8 mouse cellular contexts compared by ENCODE assay signal in the genomic region with DNA sequence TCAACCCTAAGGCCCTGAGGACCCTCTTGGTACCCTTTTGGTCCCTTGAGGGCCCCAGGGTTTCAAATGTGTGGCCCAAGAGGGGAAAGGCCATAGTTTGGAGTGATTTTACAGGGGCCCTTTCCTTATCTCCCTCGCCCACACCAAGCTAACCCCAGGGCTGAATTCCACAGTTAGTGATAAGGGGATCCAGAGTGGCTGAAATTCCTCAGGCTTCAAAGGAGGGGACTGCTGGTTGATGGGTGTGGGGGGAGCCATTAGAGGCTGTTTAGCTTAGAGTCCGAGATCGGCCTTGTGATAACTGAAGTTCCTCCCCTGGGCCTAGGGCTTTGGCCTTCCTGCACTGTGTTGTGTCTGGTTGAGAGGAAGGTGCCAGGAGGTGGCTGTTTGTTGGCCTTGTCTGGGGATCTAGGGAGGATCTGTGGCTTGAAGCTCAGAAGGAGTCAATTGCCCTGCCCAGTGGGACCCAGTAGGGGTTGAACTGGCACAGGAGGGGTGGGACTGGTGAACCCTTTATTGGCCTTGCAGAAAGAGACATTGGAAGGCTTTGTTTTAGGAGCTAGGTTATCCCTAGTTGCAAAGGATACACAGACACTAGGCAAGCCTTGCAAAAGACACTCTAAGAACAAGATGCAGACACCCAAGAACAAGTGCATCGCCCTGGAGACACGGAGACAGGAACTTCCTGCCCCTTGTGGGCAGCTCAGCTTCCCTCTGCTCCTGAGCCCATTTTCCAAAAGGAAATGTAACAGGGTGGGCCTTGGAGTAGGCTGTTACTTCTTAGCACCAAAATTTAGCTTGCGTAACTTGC. TPM values are rescaled to one million over a fixed set of nuclear protein-coding genes. Genes with fewer than 3 reads are reported as not detected.
DNase-seq lines count a peak whose midpoint lies in the region; ATAC-seq and TF ChIP-seq lines count a peak whose summit lies in the region.

No protein-coding gene starts in this region.

- no peaks in the 10 kb centered on the region for H3K9me3 ChIP-seq in ES-E14 (ENCODE audit: control insufficient read depth, insufficient read depth, low read depth, low read length)
- H3K9me3 ChIP-seq in embryonic facial prominence, embryonic 15.5 days (replicated peaks), result no peaks in the 10 kb centered on the region
- H3K9me3 ChIP-seq in liver, embryonic 14.5 days (ENCODE audit: control insufficient read depth, low read length), result no peaks in the 10 kb centered on the region

- H3K27me3 ChIP-seq in embryonic facial prominence, embryonic 15.5 days, result no peaks in the 10 kb centered on the region
- no peaks in the 10 kb centered on the region for H3K27me3 ChIP-seq in liver, embryonic 14.5 days (ENCODE audit: control insufficient read depth, insufficient read depth, low read length)

- H3K27ac ChIP-seq in ES-E14 (ENCODE audit: insufficient read depth, low read depth, low read length, poor library complexity, severe bottlenecking), result no peak overlapping the region
- H3K27ac ChIP-seq in embryonic facial prominence, embryonic 15.5 days (replicated peaks), result no peak overlapping the region
- H3K27ac ChIP-seq in liver, embryonic 14.5 days, result peak overlapping the region; percentile 37

- in situ Hi-C loops in ES-E14 (cut with MboI; ENCODE audit: low sequenced_read_pairs in 2 of 2, unreplicated experiment in 2 of 2), result no loop called here

- H3K36me3 ChIP-seq in ES-E14 (ENCODE audit: control insufficient read depth, insufficient read depth, low read length, poor library complexity, severe bottlenecking), result no peaks in the 10 kb centered on the region
- no peaks in the 10 kb centered on the region for H3K36me3 ChIP-seq in embryonic facial prominence, embryonic 15.5 days
- H3K36me3 ChIP-seq in liver, embryonic 14.5 days (replicated peaks; ENCODE audit: control insufficient read depth, insufficient read depth, low read depth), result no peaks in the 10 kb centered on the region

- TF ChIP-seq CTCF in liver, embryonic 14.5 days (IDR thresholded peaks at IDR 0.05; ENCODE audit: low read depth), result no peak

- ATAC-seq in embryonic facial prominence, embryonic 15.5 days (ENCODE audit: insufficient number of reproducible peaks, low FRiP score, low TSS enrichment, low read depth), result no peak
- peak; percentile 92 for ATAC-seq in liver, embryonic 14.5 days (ENCODE audit: insufficient read depth)

- peak; percentile 85 for TF ChIP-seq EP300 in liver, embryonic 14.5 days (IDR thresholded peaks at IDR 0.05; ENCODE audit: low read depth)

- intact Hi-C loops in left cerebral cortex, postnatal 4 days (cut with DNase I), result no loop called here

- peak overlapping the region; percentile 39 to 62 for H3K4me3 ChIP-seq in ES-E14 (ENCODE audit: insufficient read depth in 1 of 2, low read depth in 1 of 2, low read length in 2 of 2, poor library complexity in 1 of 2, severe bottlenecking in 1 of 2)
- 0 out of 2 replicates have a peak overlapping the region, but pooled peaks have one; percentile 1 for H3K4me3 ChIP-seq in embryonic facial prominence, embryonic 15.5 days (replicated peaks)
- H3K4me3 ChIP-seq in liver, embryonic 14.5 days (ENCODE audit: insufficient read depth in 1 of 2, low read depth in 2 of 2, low read length in 2 of 2), result peak overlapping the region in 1 of 2 experiments; percentile 39; a peak in 2 of 4 replicates

- no peak overlapping the region for H3K4me2 ChIP-seq in embryonic facial prominence, embryonic 15.5 days (replicated peaks)
- peak overlapping the region; percentile 71 for H3K4me2 ChIP-seq in liver, embryonic 14.5 days (ENCODE audit: low read depth)

- peak; percentile 93 for DNase-seq in heart, adult 11 months
- no peak for DNase-seq in heart, postnatal 4 days
- DNase-seq in ES-E14 (ENCODE audit: low read depth, low spot score), result no peak
- peak; percentile 56 to 75 (median 65) for DNase-seq in liver, embryonic 14.5 days (ENCODE audit: low read depth in 3 of 3, low spot score in 3 of 3)
- DNase-seq in thymus, postnatal 0 days (ENCODE audit: low spot score), result no peak
- no peak for DNase-seq in left cerebral cortex, postnatal 4 days
- no peak for DNase-seq in layer of hippocampus, postnatal 10 days (ENCODE audit: low spot score in 2 of 2)

- H3K9ac ChIP-seq in ES-E14 (ENCODE audit: insufficient read depth, low read depth, low read length, poor library complexity, severe bottlenecking), result peak overlapping the region; percentile 68; the same call in 1 of the 2 replicates
- no peak overlapping the region for H3K9ac ChIP-seq in embryonic facial prominence, embryonic 15.5 days
- peak overlapping the region; percentile 53 for H3K9ac ChIP-seq in liver, embryonic 14.5 days (replicated peaks)

- peaks cover 8 to 22% of the 10 kb centered on the region in 2 experiments; a peak in 3 of 4 replicates for H3K4me1 ChIP-seq in ES-E14 (ENCODE audit: control insufficient read depth in 2 of 2, insufficient read depth in 2 of 2, low read length in 2 of 2, poor library complexity in 1 of 2)
- no peaks in the 10 kb centered on the region for H3K4me1 ChIP-seq in embryonic facial prominence, embryonic 15.5 days
- H3K4me1 ChIP-seq in liver, embryonic 14.5 days (replicated peaks; ENCODE audit: control insufficient read depth in 2 of 2, insufficient read depth in 2 of 2, low read length in 1 of 2), result peaks cover 26 to 34% of the 10 kb centered on the region in 2 experiments

- WGBS in embryonic facial prominence, embryonic 15.5 days, result 64% methylated on average over 6 of the region's 6 CpGs
- WGBS in liver, embryonic 14.5 days (ENCODE audit: insufficient replicate concordance), result 19% methylated on average over 6 of the region's 6 CpGs

TF ChIP-seq in ES-E14, 5 proteins besides CTCF, POLR2A, EP300 and RAD21:
- TF ChIP-seq ZC3H11A (IDR thresholded peaks at IDR 0.05; ENCODE audit: borderline replicate concordance, low read depth, low read length), result no peak
- no peak for TF ChIP-seq ZNF384 (IDR thresholded peaks at IDR 0.05; ENCODE audit: low read depth, low read length)
- TF ChIP-seq HCFC1 (IDR thresholded peaks at IDR 0.05; ENCODE audit: borderline replicate concordance, insufficient read depth, low read length), result no peak
- TF ChIP-seq CHD2 (IDR thresholded peaks at IDR 0.05; ENCODE audit: low read depth, low read length), result no peak
- TF ChIP-seq MAFK (IDR thresholded peaks at IDR 0.05; ENCODE audit: insufficient read depth, low read depth, low read length), result no peak

RNA-seq across cellular contexts. Expression of gene Alpk3, which starts 0.7 kb away (rescaled TPM):
- total RNA-seq in heart, postnatal 4 days (2021), result 10 to 100 TPM; 95.9 to 96.8 TPM
- 3.3 and 9.4 TPM in 2 replicates for total RNA-seq in ES-E14 (2012; rRNA removed)
- polyA plus RNA-seq in embryonic facial prominence, embryonic 15.5 days (2015; fragmentation: Nextera tagmentation; extraction: Ambion mirVana), result 3.1 and 4.5 TPM in 2 replicates
- 0.03 and 0.04 TPM in 2 replicates for polyA plus RNA-seq in liver, embryonic 14.5 days (2012; rRNA removed)
- polyA plus RNA-seq in liver, embryonic 14.5 days (2014; fragmentation: Nextera tagmentation; extraction: Ambion mirVana), result 0.03 and 0.08 TPM in 2 replicates
- 0.33 and 0.47 TPM in 2 replicates for polyA plus RNA-seq in thymus, postnatal 0 days (2015; fragmentation: Nextera tagmentation; extraction: Ambion mirVana)
- total RNA-seq in left cerebral cortex, postnatal 4 days (2021), result under 1 TPM; 0.58 to 0.62 TPM
- total RNA-seq in layer of hippocampus, postnatal 10 days (2021), result 1 to 10 TPM; 1.0 to 1.2 TPM

RNA-seq across cellular contexts. Expression of gene Slc28a1, which starts 56.5 kb away (rescaled TPM):
- under 1 TPM in 1 of 2 experiments, not detected in 1; 0.33 TPM for total RNA-seq in heart, postnatal 4 days (2021)
- 44.8 and 69.2 TPM in 2 replicates for total RNA-seq in ES-E14 (2012; rRNA removed)
- polyA plus RNA-seq in embryonic facial prominence, embryonic 15.5 days (2015; fragmentation: Nextera tagmentation; extraction: Ambion mirVana), result 0.09 TPM in 1 of 2 replicates, not detected in the other
- polyA plus RNA-seq in liver, embryonic 14.5 days (2012; rRNA removed), result 0.54 and 0.64 TPM in 2 replicates
- 0.50 and 0.58 TPM in 2 replicates for polyA plus RNA-seq in liver, embryonic 14.5 days (2014; fragmentation: Nextera tagmentation; extraction: Ambion mirVana)
- polyA plus RNA-seq in thymus, postnatal 0 days (2015; fragmentation: Nextera tagmentation; extraction: Ambion mirVana), result 0.24 and 0.49 TPM in 2 replicates
- under 1 TPM in 1 of 2 experiments, not detected in 1; 0.12 TPM for total RNA-seq in left cerebral cortex, postnatal 4 days (2021)
- total RNA-seq in layer of hippocampus, postnatal 10 days (2021), result not detected

Comparison
In these comparisons a context has a peak if more than half of its experiments do, and no peak if none do; other contexts are left out.
1. DNase-seq: peak in heart, adult 11 months (single experiment) and liver, embryonic 14.5 days (3 of 3); none in heart, postnatal 4 days (single experiment), ES-E14 (single experiment), thymus, postnatal 0 days (single experiment), left cerebral cortex, postnatal 4 days (single experiment) and layer of hippocampus, postnatal 10 days (0 of 2).
2. RNA of gene Slc28a1, which starts 56.5 kb away (total RNA-seq): 44.8 to 69.2 TPM in ES-E14; 0.33 TPM in heart, postnatal 4 days, 0.12 TPM in left cerebral cortex, postnatal 4 days and not detected in layer of hippocampus, postnatal 10 days; every median in the first group is over 10 times any median in the second.